Mouse (Mus musculus) midbrain, embryonic 12.5 days (tissue): ENCODE measurements at regions not wholly inside any gene's neighbourhood (a gene's known extent, or its start where the extent isn't known, plus 50 kb on each side); places are given as distances from the start of the nearest gene placed in this dataset.

ENCODE experiments used
- ATAC-seq: fragments of 200-750 bp; cut with Nextera tagmentation; 2 replicates; pipeline ENCODE4 v1.8.0; 2017; ENCODE audit warnings: low read depth, moderate TSS enrichment, moderate library complexity; ENCODE audit not compliant: low FRiP score
- H3K27ac ChIP-seq: fragments of 300-500 bp; sonication (generic); replicated peaks from 2 replicates; pipeline ENCODE4 v1.5.1; 2016; ENCODE audit warnings: mild to moderate bottlenecking
- H3K27me3 ChIP-seq: fragments of 300-500 bp; sonication (generic); 2 replicates; pipeline ENCODE4 v1.6.1; 2016; ENCODE audit warnings: mild to moderate bottlenecking
- H3K36me3 ChIP-seq: fragments of 300-500 bp; sonication (generic); 2 replicates; pipeline ENCODE4 v1.6.1; 2016
- H3K4me1 ChIP-seq: fragments of 300-500 bp; sonication (generic); 2 replicates; pipeline ENCODE4 v1.6.1; 2016
- H3K4me2 ChIP-seq: fragments of 300-500 bp; sonication (generic); replicated peaks from 2 replicates; pipeline ENCODE4 v1.6.1; 2016; ENCODE audit warnings: mild to moderate bottlenecking, moderate library complexity
- H3K4me3 ChIP-seq: fragments of 300-500 bp; sonication (generic); 2 replicates; pipeline ENCODE4 v1.5.1; 2016; ENCODE audit warnings: mild to moderate bottlenecking
- H3K9ac ChIP-seq: fragments of 300-500 bp; sonication (generic); replicated peaks from 2 replicates; pipeline ENCODE4 v1.6.1; 2016; ENCODE audit warnings: mild to moderate bottlenecking, moderate library complexity
- H3K9me3 ChIP-seq: fragments of 300-500 bp; sonication (generic); 2 replicates; pipeline ENCODE4 v1.6.1; 2016; ENCODE audit warnings: mild to moderate bottlenecking
- WGBS: fragments of 180-500 bp; shearing (Covaris S2); methylation state at CpG from one replicate; pipeline ENCODE4 v1.1.7; 2016; 5-methylcytosine and 5-hydroxymethylcytosine counted together

- ATAC-seq: no peak
- no peaks in the 10 kb centered on the region for H3K27me3 ChIP-seq
- no peaks in the 10 kb centered on the region for H3K9me3 ChIP-seq
- H3K27ac ChIP-seq: no peak overlapping the region
- H3K4me1 ChIP-seq: no peaks in the 10 kb centered on the region
- no peak overlapping the region for H3K9ac ChIP-seq
- no peak overlapping the region for H3K4me3 ChIP-seq
- H3K4me2 ChIP-seq: no peak overlapping the region
- WGBS: 93% methylated on average over 3 of the region's 3 CpGs
- H3K36me3 ChIP-seq: no peaks in the 10 kb centered on the region
Observed at GRCm38 (mm10) chr11:26826194-26826593, 232.4 kb upstream of the Vrk2 start.

DNA sequence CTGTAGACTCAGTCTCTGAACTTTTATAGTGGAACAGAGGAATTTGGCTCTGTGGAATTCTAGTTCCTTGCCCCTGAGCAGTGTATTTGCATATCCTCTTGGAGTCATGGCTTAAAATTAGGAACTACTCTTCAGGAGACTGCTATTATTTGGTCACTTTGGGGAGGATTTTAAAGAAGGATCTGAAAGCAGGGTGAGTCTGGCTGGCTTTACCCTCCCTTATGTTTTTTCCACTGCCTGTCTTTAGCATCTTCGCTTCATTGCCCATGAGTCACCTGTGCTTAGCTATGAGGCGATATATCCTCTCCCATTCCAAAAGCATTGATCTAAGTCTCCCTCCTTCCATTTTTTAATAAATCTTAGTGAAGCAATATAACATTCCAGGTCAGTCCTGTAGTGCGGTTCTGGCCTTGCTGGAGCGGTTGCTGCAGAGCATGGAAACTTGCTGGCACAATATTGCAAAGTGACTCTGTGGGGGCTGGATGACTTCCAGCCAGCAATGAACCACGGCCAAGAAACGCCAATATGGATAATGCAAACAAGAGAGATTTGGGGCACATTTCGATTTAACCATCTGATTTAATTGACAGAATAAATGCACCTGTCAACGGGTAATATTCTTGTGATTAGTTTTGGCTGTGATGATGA lies 230.4 kb upstream of the Vrk2 start:
- ATAC-seq: no peak

DNA sequence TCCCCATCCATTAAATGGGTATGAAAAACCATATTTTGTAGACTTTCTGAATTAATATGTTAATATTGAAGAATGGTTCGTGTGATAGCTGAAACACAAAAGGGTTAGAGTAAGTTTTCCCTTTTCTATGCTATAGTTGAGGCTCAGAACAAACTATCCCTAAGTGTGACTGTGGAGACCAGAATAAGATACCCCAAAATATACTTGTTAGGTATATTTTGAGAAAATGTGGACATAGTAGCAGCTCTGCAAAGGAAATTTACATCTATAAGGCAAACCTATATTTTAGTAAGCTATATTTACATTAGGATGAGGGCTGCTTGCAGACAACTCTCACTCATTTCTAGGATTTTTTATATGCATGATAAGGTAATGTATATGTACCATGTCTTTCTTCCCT lies 227.3 kb upstream of the Vrk2 start:
- Histone ChIP-seq H3K36me3 (no peaks in the 10 kb centered on the region), H3K27me3 (no peaks in the 10 kb centered on the region), H3K4me3 (no peak overlapping the region), H3K9ac (no peak overlapping the region), H3K4me1 (no peaks in the 10 kb centered on the region), H3K4me2 (no peak overlapping the region), H3K27ac (no peak overlapping the region), H3K9me3 (no peaks in the 10 kb centered on the region)
- 70% methylated on average over 1 of the region's 1 CpGs for WGBS
- no peak for ATAC-seq

More for the DNA sequence above, 230.4 kb upstream of the Vrk2 start:
- Histone ChIP-seq H3K27me3 (no peaks in the 10 kb centered on the region), H3K9me3 (no peaks in the 10 kb centered on the region), H3K9ac (no peak overlapping the region), H3K27ac (no peak overlapping the region), H3K4me3 (no peak overlapping the region), H3K4me2 (no peak overlapping the region), H3K4me1 (no peaks in the 10 kb centered on the region), H3K36me3 (no peaks in the 10 kb centered on the region)
- WGBS: 89% methylated on average over 8 of the region's 8 CpGs

DNA sequence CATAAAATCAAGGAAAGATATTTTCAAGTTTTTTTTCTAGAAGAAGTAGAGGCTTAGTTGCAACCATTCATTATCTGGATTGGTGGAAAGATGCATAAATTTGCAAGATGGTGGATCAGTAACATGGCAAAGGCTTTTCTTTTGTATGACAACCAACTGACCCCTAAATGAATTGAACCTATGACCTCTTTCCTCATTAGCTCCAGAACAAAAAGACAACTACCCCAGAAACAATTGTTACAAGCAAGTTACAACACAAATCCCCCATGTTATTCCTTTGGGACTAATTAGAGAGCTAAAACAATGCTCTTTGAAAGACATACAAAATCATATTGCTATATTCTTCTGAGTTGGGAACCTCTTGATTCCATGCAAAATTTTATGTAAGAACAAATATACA lies 223.5 kb upstream of the Vrk2 start:
- no peaks in the 10 kb centered on the region for H3K9me3 ChIP-seq
- no peak overlapping the region for H3K27ac ChIP-seq
- no peaks in the 10 kb centered on the region for H3K36me3 ChIP-seq
- no peaks in the 10 kb centered on the region for H3K27me3 ChIP-seq
- H3K4me2 ChIP-seq: no peak overlapping the region
- no peaks in the 10 kb centered on the region for H3K4me1 ChIP-seq
- no peak overlapping the region for H3K9ac ChIP-seq
- no peak for ATAC-seq
- H3K4me3 ChIP-seq: no peak overlapping the region

GRCm38 (mm10) chr11:26815104-26815503 lies 221.3 kb upstream of the Vrk2 start:
- H3K4me2 ChIP-seq: no peak overlapping the region; the same call in 1 of the 2 replicates
- ATAC-seq: peak; percentile 89
- H3K9ac ChIP-seq: no peak overlapping the region
- H3K27me3 ChIP-seq: no peaks in the 10 kb centered on the region
- H3K27ac ChIP-seq: peak overlapping the region; percentile 56
- no peak overlapping the region for H3K4me3 ChIP-seq
- H3K36me3 ChIP-seq: no peaks in the 10 kb centered on the region
- 83% methylated on average over 8 of the region's 8 CpGs for WGBS
- no peaks in the 10 kb centered on the region for H3K4me1 ChIP-seq
- H3K9me3 ChIP-seq: no peaks in the 10 kb centered on the region

DNA sequence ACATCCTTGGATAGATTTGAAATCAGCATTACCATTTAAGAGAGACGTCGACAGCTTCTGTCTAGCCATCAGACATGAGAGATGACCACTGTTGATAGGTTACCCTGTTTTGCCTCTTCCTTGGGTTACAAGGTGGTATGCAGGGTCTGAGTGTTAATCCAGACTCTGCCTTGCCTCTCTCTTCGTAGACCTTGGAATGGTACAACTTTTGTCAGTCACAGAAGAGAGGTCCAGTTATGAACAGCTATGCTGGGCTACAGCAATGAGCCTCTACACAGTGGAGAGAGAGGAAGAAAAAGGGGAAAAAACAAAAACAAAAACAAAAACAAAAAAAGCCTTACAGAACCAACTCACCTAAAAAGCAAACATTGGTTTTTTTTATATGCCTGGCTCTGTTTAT lies 220.8 kb upstream of the Vrk2 start:
- no peak for ATAC-seq

DNA sequence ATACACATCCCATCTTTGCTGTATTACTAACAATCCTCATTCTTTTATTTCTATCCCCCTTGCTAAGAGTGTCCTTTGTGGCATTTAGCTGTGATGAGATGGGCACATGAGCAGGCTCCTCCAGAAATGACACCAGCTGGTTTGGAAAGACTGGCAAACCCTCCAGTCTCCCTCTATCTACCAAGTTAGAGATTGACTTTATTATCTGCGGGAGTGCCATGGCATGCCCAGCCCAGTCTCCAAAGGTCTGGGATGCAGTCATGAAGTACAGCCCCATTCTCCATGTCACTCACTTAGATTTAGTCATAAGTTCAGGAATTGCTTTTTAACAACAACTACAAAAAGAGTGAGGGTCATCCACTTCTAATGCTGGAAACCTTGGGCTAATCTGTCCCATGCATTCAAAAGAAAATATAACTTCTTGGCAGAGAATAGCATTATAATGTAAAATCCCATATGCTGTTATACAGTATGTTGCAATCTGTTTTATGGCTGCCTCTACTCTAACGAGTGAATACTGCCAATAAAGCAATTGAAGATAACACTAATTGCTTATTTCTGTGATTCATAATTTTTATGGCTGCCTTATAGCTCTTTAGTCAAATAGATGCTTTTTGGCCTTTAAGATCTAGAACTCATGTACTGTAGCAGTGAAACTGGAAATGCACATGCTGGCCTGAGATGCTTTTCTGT lies 208.6 kb upstream of the Vrk2 start:
- Histone ChIP-seq H3K4me3 (no peak overlapping the region), H3K36me3 (no peaks in the 10 kb centered on the region), H3K27ac (no peak overlapping the region), H3K4me1 (peaks cover 17% of the 10 kb centered on the region), H3K4me2 (no peak overlapping the region), H3K27me3 (no peaks in the 10 kb centered on the region), H3K9me3 (no peaks in the 10 kb centered on the region), H3K9ac (no peak overlapping the region)
- no peak for ATAC-seq
- WGBS: 89% methylated on average over 2 of the region's 2 CpGs

More for the DNA sequence above, 220.8 kb upstream of the Vrk2 start:
- Histone ChIP-seq H3K27me3 (no peaks in the 10 kb centered on the region), H3K36me3 (no peaks in the 10 kb centered on the region), H3K4me1 (no peaks in the 10 kb centered on the region), H3K9ac (no peak overlapping the region), H3K27ac (0 out of 2 replicates have a peak overlapping the region, but pooled peaks have one; percentile 56), H3K4me2 (no peak overlapping the region), H3K4me3 (no peak overlapping the region), H3K9me3 (no peaks in the 10 kb centered on the region)
- 93% methylated on average over 3 of the region's 3 CpGs for WGBS

DNA sequence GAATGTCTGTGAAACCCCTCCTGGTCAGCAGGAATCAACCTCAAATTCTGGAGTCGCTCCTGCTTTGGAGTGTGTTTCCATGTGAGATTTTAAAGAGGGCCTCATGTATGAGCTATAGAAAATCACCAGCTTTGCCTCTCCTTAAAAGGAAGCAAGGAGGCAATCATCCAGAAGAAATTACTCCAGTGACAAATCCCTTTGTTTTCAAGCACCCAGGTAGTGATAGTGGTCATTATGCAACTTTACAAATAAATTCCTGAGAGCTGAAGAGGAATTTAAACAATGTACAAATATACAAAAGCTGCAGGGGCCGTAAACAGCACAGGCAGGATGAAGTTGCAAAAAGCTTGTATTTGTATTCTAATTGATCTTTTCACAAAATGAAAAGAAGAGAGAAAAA lies 206.5 kb upstream of the Vrk2 start:
- Histone ChIP-seq H3K4me1 (peaks cover 6% of the 10 kb centered on the region), H3K27ac (no peak overlapping the region), H3K36me3 (no peaks in the 10 kb centered on the region), H3K27me3 (no peaks in the 10 kb centered on the region), H3K4me3 (no peak overlapping the region), H3K4me2 (no peak overlapping the region), H3K9ac (no peak overlapping the region), H3K9me3 (no peaks in the 10 kb centered on the region)
- ATAC-seq: no peak
- 40% methylated on average over 2 of the region's 2 CpGs for WGBS

DNA sequence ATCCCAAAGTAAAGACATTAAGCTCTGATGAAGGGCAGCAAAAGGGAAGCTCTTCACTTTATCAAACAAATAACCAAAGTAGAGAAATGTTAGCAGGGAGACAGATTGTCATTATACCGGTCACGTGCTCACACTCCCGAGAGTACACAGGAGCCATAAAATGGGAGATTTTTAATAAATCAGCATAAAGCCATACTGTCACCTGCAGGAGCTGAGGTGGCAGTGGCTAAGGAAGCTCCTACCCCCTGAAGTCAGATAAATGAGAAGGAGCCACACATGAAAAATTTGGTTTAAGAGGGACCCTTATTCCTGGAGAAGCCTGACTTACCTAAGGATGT lies 200.8 kb upstream of the Vrk2 start:
- H3K9me3 ChIP-seq: no peaks in the 10 kb centered on the region
- H3K4me3 ChIP-seq: no peak overlapping the region
- no peaks in the 10 kb centered on the region for H3K36me3 ChIP-seq
- no peak overlapping the region for H3K9ac ChIP-seq
- no peaks in the 10 kb centered on the region for H3K27me3 ChIP-seq
- no peak overlapping the region for H3K4me2 ChIP-seq
- ATAC-seq: no peak
- WGBS: 90% methylated on average over 3 of the region's 3 CpGs
- no peak overlapping the region for H3K27ac ChIP-seq
- no peaks in the 10 kb centered on the region for H3K4me1 ChIP-seq

DNA sequence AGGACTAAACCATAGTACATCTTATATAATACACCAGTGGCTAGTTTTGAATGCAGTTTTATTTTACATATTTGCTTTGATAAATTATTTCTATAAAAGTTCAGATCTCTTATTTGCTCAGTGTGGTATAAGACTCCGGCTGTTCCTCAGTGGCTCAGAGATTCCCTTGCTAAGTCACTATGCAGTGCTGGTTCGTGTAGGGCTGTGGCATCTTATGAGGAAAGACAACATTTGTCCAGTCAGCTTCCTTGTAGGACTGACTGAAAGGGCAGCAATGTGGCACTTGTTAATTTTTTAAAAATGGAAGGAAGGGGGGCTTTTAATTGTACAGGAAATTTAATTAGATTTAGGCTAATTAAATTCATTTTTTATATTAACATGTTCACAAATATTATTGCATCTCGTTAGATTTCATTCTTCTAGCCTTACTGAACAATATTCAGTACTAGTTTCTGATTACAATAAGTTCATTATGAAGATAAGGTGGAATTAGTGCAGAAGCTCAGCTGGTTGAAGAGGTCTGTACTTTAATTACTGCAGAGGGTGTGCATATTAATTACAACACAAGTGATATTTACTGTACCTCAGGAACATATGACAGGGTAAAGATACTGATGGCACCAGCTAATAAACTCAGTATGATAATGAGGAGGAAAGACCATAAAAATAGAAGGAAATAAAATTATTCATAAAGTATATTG lies 200.3 kb upstream of the Vrk2 start:
- Histone ChIP-seq H3K4me3 (no peak overlapping the region), H3K9me3 (no peaks in the 10 kb centered on the region), H3K9ac (no peak overlapping the region), H3K27me3 (no peaks in the 10 kb centered on the region), H3K27ac (no peak overlapping the region), H3K4me2 (no peak overlapping the region), H3K4me1 (no peaks in the 10 kb centered on the region), H3K36me3 (no peaks in the 10 kb centered on the region)
- no peak for ATAC-seq
- 87% methylated on average over 3 of the region's 3 CpGs for WGBS

GRCm38 (mm10) chr11:26789281-26789680 lies 195.5 kb upstream of the Vrk2 start:
- no peaks in the 10 kb centered on the region for H3K27me3 ChIP-seq
- H3K9ac ChIP-seq: no peak overlapping the region
- no peak for ATAC-seq
- no peaks in the 10 kb centered on the region for H3K9me3 ChIP-seq
- no peak overlapping the region for H3K4me3 ChIP-seq
- H3K4me2 ChIP-seq: no peak overlapping the region
- no peaks in the 10 kb centered on the region for H3K36me3 ChIP-seq
- no peaks in the 10 kb centered on the region for H3K4me1 ChIP-seq
- H3K27ac ChIP-seq: no peak overlapping the region
- 70% methylated on average over 2 of the region's 2 CpGs for WGBS

DNA sequence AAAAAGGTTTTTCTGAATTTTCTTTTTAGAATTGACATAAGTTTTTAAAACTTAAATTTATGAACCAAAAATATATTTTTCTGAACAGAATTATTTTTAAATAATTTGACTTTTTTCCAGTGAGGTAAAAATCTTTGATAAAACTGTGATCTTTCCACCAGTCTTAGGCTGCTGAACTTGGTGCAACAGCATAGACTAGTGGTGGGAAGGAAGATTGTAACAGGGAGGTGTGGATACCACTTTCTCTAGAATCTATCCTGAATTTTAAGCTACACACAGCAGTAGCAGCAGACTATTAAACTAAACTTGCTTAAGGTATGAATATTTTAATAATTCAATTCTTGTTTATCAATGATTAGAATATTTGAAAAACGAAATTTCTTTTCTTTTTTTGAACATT lies 191.4 kb upstream of the Vrk2 start:
- H3K4me1 ChIP-seq: no peaks in the 10 kb centered on the region
- H3K27me3 ChIP-seq: no peaks in the 10 kb centered on the region
- no peak overlapping the region for H3K9ac ChIP-seq
- H3K4me3 ChIP-seq: no peak overlapping the region
- ATAC-seq: peak; percentile 87
- WGBS: 26% methylated on average over 1 of the region's 1 CpGs
- no peaks in the 10 kb centered on the region for H3K9me3 ChIP-seq
- H3K36me3 ChIP-seq: no peaks in the 10 kb centered on the region
- no peak overlapping the region for H3K27ac ChIP-seq
- no peak overlapping the region for H3K4me2 ChIP-seq
